Mouse (Mus musculus) myocyte (in vitro differentiated cells): Measurements from ENCODE around the gene Magt1. TPM values are rescaled to one million over a fixed set of nuclear protein-coding genes. Genes with fewer than 3 reads are reported as not detected.
"Not testable (repeated sequence)": the region's sequence is repeated elsewhere in the genome, so short reads cannot be mapped to it uniquely, and the experiment has no call there.

Experiments used
- H3K27me3 ChIP-seq: one replicate; pipeline ENCODE4 v1.6.1; 2011; ENCODE audit not compliant: control insufficient read depth, insufficient read depth, insufficient read length
- H3K36me3 ChIP-seq: one replicate; pipeline ENCODE4 v1.6.1; 2011; ENCODE audit not compliant: control insufficient read depth, insufficient read depth
- H3K4me2 ChIP-seq: one replicate; pipeline ENCODE4 v1.6.1; 2011; ENCODE audit warnings: low read depth, control low read depth
- H3K4me3 ChIP-seq: one replicate; pipeline ENCODE4 v1.5.1; 2011; ENCODE audit warnings: mild to moderate bottlenecking, control low read depth, moderate library complexity
- H3K79me2 ChIP-seq: one replicate; pipeline ENCODE4 v1.6.1; 2011; ENCODE audit not compliant: control insufficient read depth, insufficient read depth
- H3ac ChIP-seq: one replicate; pipeline ENCODE4 v1.6.1; 2011; ENCODE audit not compliant: control insufficient read depth, insufficient read length
- CEBPB ChIP-seq: IDR thresholded peaks from 2 replicates; pipeline ENCODE4 v1.6.1; 2011; ENCODE audit warnings: mild to moderate bottlenecking, moderate library complexity; ENCODE audit not compliant: poor library complexity, insufficient read depth, severe bottlenecking
- E2F4 ChIP-seq: IDR thresholded peaks from one replicate; pipeline ENCODE4 v1.6.1; 2011; ENCODE audit warnings: mild to moderate bottlenecking, control low read depth, moderate library complexity; ENCODE audit not compliant: insufficient read depth
- MAX ChIP-seq: IDR thresholded peaks from one replicate; pipeline ENCODE4 v1.6.1; 2011; ENCODE audit warnings: low read depth, mild to moderate bottlenecking, control low read depth
- MYOD1 ChIP-seq, 3 experiments: IDR thresholded peaks; one replicate each; pipeline ENCODE4 v1.6.1; 2011; ENCODE audit warnings: control low read depth in 2 of 3, low read depth in 2 of 3, mild to moderate bottlenecking in 2 of 3, moderate library complexity in 1 of 3; ENCODE audit not compliant: insufficient read length in 2 of 3, control insufficient read depth in 1 of 3
- MYOG ChIP-seq, 3 experiments: IDR thresholded peaks; one replicate each; pipeline ENCODE4 v1.6.1; 2011; ENCODE audit warnings: control low read depth in 2 of 3, low read depth in 2 of 3, mild to moderate bottlenecking in 2 of 3; ENCODE audit not compliant: insufficient read length in 2 of 3, control insufficient read depth in 1 of 3, insufficient read depth in 1 of 3
- POLR2A ChIP-seq: IDR thresholded peaks from one replicate; pipeline ENCODE4 v1.6.1; 2011; ENCODE audit warnings: low read depth, mild to moderate bottlenecking, control low read depth, moderate library complexity; ENCODE audit not compliant: insufficient read length
- POLR2AphosphoS2 ChIP-seq: IDR thresholded peaks from one replicate; pipeline ENCODE4 v1.6.1; 2011; ENCODE audit warnings: low read depth, control low read depth; ENCODE audit not compliant: insufficient read length
- REST ChIP-seq: IDR thresholded peaks from one replicate; pipeline ENCODE4 v1.6.1; 2011; ENCODE audit warnings: mild to moderate bottlenecking, control low read depth, moderate library complexity; ENCODE audit not compliant: insufficient read depth, insufficient read length
- SRF ChIP-seq: IDR thresholded peaks from one replicate; pipeline ENCODE4 v1.6.1; 2011; ENCODE audit warnings: low read depth; ENCODE audit not compliant: control insufficient read depth, insufficient read length
- TCF12 ChIP-seq: IDR thresholded peaks from one replicate; pipeline ENCODE4 v1.6.1; 2011; ENCODE audit warnings: mild to moderate bottlenecking, control low read depth; ENCODE audit not compliant: poor library complexity, insufficient read depth, severe bottlenecking
- TCF3 ChIP-seq: IDR thresholded peaks from one replicate; pipeline ENCODE4 v1.6.1; 2011; ENCODE audit warnings: low read depth, control low read depth; ENCODE audit not compliant: insufficient read length
- USF1 ChIP-seq: IDR thresholded peaks from one replicate; pipeline ENCODE4 v1.6.1; 2011; ENCODE audit warnings: low read depth, mild to moderate bottlenecking, control low read depth, moderate library complexity
- polyA plus RNA-seq: library from polyadenylated mRNA; unstranded; fragments of >200 nt; fragmentation: generic; extraction: Trizol; gene quantifications from one replicate; pipeline ENCODE4 v1.2.1, GENCODE M21; 2012; ENCODE audit warnings: missing spikeins

Magt1 gene
- polyA plus RNA-seq, 1 experiment, result 13.3 TPM

- Histone ChIP-seq H3ac (no peak overlapping the region), H3K79me2 (peaks cover 61% of the 10 kb centered on the region)
Measured at GRCm38 (mm10) chrX:106013217-106013616, 1.5 kb upstream of the Magt1 start.

GRCm38 (mm10) chrX:106012559-106012958 lies 853 bp upstream of the Magt1 start:
- Histone ChIP-seq H3ac (no peak overlapping the region), H3K4me3 (peak overlapping the region; percentile 63), H3K27me3 (no peaks in the 10 kb centered on the region), H3K4me2 (peak overlapping the region; percentile 93), H3K79me2 (peaks cover 61% of the 10 kb centered on the region), H3K36me3 (no peaks in the 10 kb centered on the region)
- TF ChIP-seq POLR2AphosphoS2, result no peak

More at GRCm38 (mm10) chrX:106013217-106013616, 1.5 kb upstream of the Magt1 start:
- Histone ChIP-seq H3K27me3 (no peaks in the 10 kb centered on the region), H3K36me3 (no peaks in the 10 kb centered on the region), H3K4me3 (no peak overlapping the region), H3K4me2 (peak overlapping the region; percentile 30)
- TF ChIP-seq MYOG (IDR thresholded peaks at IDR 0.05; ENCODE audit: control insufficient read depth in 1 of 3, insufficient read depth in 1 of 3, insufficient read length in 2 of 3, low read depth in 2 of 3) (no peak), E2F4 (no peak), USF1 (no peak), REST (no peak), MAX (no peak), MYOD1 (IDR thresholded peaks at IDR 0.05; ENCODE audit: control insufficient read depth in 1 of 3, insufficient read length in 2 of 3, low read depth in 2 of 3) (no peak), SRF (no peak), POLR2A (no peak), TCF3 (no peak), CEBPB (no peak), TCF12 (no peak), POLR2AphosphoS2 (no peak)

GRCm38 (mm10) chrX:106010762-106011161 lies 944 bp downstream of the Magt1 start:
- Histone ChIP-seq H3K27me3 (no peaks in the 10 kb centered on the region), H3K79me2 (peaks cover 61% of the 10 kb centered on the region), H3ac (peak overlapping the region; percentile 33), H3K36me3 (no peaks in the 10 kb centered on the region), H3K4me2 (peak overlapping the region; percentile 53), H3K4me3 (peak overlapping the region; percentile 63)
- TF ChIP-seq USF1 (no peak), TCF3 (no peak), MYOG (IDR thresholded peaks at IDR 0.05; ENCODE audit: control insufficient read depth in 1 of 3, insufficient read depth in 1 of 3, insufficient read length in 2 of 3, low read depth in 2 of 3) (no peak), MYOD1 (IDR thresholded peaks at IDR 0.05; ENCODE audit: control insufficient read depth in 1 of 3, insufficient read length in 2 of 3, low read depth in 2 of 3) (no peak), REST (no peak), MAX (no peak), POLR2AphosphoS2 (no peak), POLR2A (no peak), CEBPB (no peak), E2F4 (no peak), SRF (no peak), TCF12 (no peak)

- no peaks in the 10 kb centered on the region for H3K27me3 ChIP-seq
- no peak overlapping the region for H3K4me3 ChIP-seq
- H3K36me3 ChIP-seq, result no peaks in the 10 kb centered on the region
- no peak overlapping the region for H3K4me2 ChIP-seq
- H3K79me2 ChIP-seq, result peaks cover 35% of the 10 kb centered on the region
- no peak for TF ChIP-seq POLR2AphosphoS2
- TF ChIP-seq MYOD1 (IDR thresholded peaks at IDR 0.05; ENCODE audit: control insufficient read depth in 1 of 3, insufficient read length in 2 of 3, low read depth in 2 of 3), result no peak
- no peak for TF ChIP-seq TCF12
- TF ChIP-seq MAX, result no peak
- TF ChIP-seq REST, result no peak
- H3ac ChIP-seq, result no peak overlapping the region
Measured at GRCm38 (mm10) chrX:106001605-106002004, 10.1 kb downstream of the Magt1 start.

GRCm38 (mm10) chrX:105957091-105957490 lies 54.6 kb downstream of the Magt1 start:
- H3K4me3 ChIP-seq, H3K4me2 ChIP-seq, H3K79me2 ChIP-seq, H3K27me3 ChIP-seq, H3ac ChIP-seq, H3K36me3 ChIP-seq: not testable (repeated sequence)

GRCm38 (mm10) chrX:105953999-105954398 lies 57.7 kb downstream of the Magt1 start:
- H3K4me3 ChIP-seq, result no peak overlapping the region
- H3K4me2 ChIP-seq, result no peak overlapping the region
- H3K27me3 ChIP-seq, result no peaks in the 10 kb centered on the region
- no peaks in the 10 kb centered on the region for H3K79me2 ChIP-seq
- H3K36me3 ChIP-seq, result no peaks in the 10 kb centered on the region
- no peak overlapping the region for H3ac ChIP-seq
- TF ChIP-seq CEBPB (no peak), SRF (no peak), E2F4 (no peak), MAX (no peak), MYOG (IDR thresholded peaks at IDR 0.05; ENCODE audit: control insufficient read depth in 1 of 3, insufficient read depth in 1 of 3, insufficient read length in 2 of 3, low read depth in 2 of 3) (no peak), TCF3 (no peak), USF1 (no peak), TCF12 (no peak), REST (no peak), POLR2A (no peak), POLR2AphosphoS2 (no peak), MYOD1 (IDR thresholded peaks at IDR 0.05; ENCODE audit: control insufficient read depth in 1 of 3, insufficient read length in 2 of 3, low read depth in 2 of 3) (no peak)
